Mouse (Mus musculus): ENCODE measurements around the gene Xcr1. TPM values are rescaled to one million over a fixed set of nuclear protein-coding genes. Genes with fewer than 3 reads are reported as not detected.

The Xcr1 gene
- polyA plus RNA-seq (2017; shearing (Covaris generic)): 0.15 TPM

DNA sequence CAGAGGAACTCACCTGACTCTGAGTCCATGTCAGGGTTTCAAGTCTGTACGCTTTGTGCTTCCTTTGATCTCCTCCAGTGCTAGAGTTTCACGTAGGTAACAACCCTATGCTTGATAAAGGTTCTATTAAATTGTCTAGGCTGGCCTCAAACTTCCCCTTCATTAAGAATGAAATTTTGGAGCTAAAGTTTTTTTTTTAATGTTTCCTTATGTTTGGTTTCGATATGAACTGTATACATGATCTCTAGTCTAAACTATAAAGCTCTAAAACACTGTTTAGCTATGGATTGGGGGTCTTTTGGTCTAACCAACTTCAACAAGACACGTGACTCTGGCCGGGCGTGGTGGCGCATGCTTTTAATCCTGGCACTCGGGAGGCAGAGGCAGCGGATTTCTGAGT, at the start of gene Xcr1:
Gene Xcr1, minus strand, starts transcription at position 101 of the 400 bp plus-strand sequence.

DNA sequence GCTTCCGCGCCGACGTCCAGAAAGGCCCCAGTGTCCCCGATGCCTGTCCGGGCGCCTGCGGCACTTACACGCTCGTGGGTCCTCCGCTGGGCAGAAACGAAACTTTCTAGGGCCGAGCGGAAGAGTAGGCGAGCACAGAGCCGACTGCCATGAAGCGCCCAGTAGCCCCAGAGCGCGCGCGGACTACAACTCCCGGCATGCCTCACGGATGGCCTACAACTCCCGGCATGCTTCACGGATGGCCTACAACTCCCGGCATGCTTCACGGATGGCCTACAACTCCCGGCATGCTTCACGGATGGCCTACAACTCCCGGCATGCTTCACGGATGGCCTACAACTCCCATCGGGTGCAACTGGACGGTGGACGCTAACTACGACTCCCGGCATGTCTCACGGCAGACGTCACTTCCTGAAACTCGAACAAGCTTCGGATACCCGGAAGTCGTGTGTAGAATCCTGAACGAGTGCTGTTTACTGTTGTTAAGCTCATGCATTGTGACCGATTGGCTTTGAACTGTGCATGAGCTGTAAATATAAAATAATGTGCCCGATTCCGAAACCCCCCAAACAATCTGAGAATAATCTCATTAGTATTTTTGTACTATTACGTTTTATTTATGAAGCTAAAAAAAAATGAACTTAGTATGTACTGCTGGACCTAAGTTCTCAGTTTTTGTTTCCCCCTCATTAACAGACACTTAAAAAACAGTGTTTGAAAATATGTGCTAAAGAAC, 9.9 kb downstream of the Xcr1 start, which contains the start of gene Fyco1:
Gene Fyco1, minus strand, starts transcription at position 187 of the 736 bp plus-strand sequence.

DNA sequence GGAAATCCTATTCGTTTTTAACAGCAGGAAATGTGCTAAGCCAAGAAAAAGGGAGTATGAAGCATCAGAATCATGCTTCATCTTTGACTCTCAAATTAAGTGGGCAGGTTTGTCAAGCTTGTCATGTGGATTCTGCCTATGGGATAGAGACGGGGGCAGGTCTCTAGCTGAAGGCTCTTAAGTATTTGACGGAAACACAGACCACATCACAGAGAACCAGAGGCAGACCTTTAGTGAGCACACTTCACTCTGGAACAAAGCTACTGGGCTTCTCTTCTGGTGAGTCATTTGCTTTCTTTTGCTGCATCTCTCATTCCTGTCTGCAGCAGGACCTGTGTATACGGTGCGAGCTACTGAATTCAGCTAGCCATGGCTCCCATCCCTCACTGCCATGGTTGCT, 55.6 kb downstream of the Xcr1 start, which contains the start of gene Cxcr6:
Gene Cxcr6, plus strand, starts transcription at position 209 of the 400 bp plus-strand sequence.

Other genes with a start within 250 kb of the Xcr1 start
- 0.16 TPM for gene Slc6a20b, start 229.5 kb downstream of the Xcr1 start, polyA plus RNA-seq (2017; shearing (Covaris generic))
- gene Ccr9, start 183.6 kb downstream of the Xcr1 start, polyA plus RNA-seq (2017; shearing (Covaris generic)): 0.95 TPM
- not detected for gene Slc6a20a, start 183.1 kb downstream of the Xcr1 start, polyA plus RNA-seq (2017; shearing (Covaris generic))
- gene Lztfl1, start 144.3 kb downstream of the Xcr1 start, polyA plus RNA-seq (2017; shearing (Covaris generic)): 11.2 TPM
- gene Cxcr6, start 55.6 kb downstream of the Xcr1 start, polyA plus RNA-seq (2017; shearing (Covaris generic)): 0.66 TPM
- 22.4 TPM for gene Fyco1, start 10.1 kb downstream of the Xcr1 start, polyA plus RNA-seq (2017; shearing (Covaris generic))
- gene Ccr1, start 106.7 kb upstream of the Xcr1 start, polyA plus RNA-seq (2017; shearing (Covaris generic)): not detected
- not detected for gene Ccr1l1, start 116.4 kb upstream of the Xcr1 start, polyA plus RNA-seq (2017; shearing (Covaris generic))
- gene Ccr3, start 159.9 kb upstream of the Xcr1 start, polyA plus RNA-seq (2017; shearing (Covaris generic)): not detected
- 1.1 TPM for gene Ccr2, start 239.9 kb upstream of the Xcr1 start, polyA plus RNA-seq (2017; shearing (Covaris generic))

Data from naive thymus-derived CD4-positive, alpha-beta T cell, adult 5 months (primary cell).